Mouse (Mus musculus) effector memory CD4-positive, alpha-beta T cell, adult 5 months (primary cell): Measurements from ENCODE around the gene P2ry4. TPM values are rescaled to one million over a fixed set of nuclear protein-coding genes. Genes with fewer than 3 reads are reported as not detected.

Experiments
- polyA plus RNA-seq: library from polyadenylated mRNA; unstranded; fragments of 100-300 nt; shearing (Covaris generic); gene quantifications from one replicate; pipeline ENCODE4 v1.2.1, GENCODE M21; 2017

The P2ry4 gene
- not detected for polyA plus RNA-seq

GRCm38 (mm10) chrX:100594791-100595190 lies at the start of gene P2ry4:
Gene P2ry4, minus strand, starts transcription at chrX:100594869.

GRCm38 (mm10) chrX:100625802-100626793 lies 31.4 kb upstream of the P2ry4 start, which contains the start of gene Pdzd11:
Gene Pdzd11, minus strand, starts transcription at chrX:100626568.

GRCm38 (mm10) chrX:100625546-100625801 lies 30.8 kb upstream of the P2ry4 start, which contains the start of gene Kif4:
Gene Kif4, plus strand, starts transcription at chrX:100625737.

GRCm38 (mm10) chrX:100605314-100605713 lies 10.6 kb upstream of the P2ry4 start, which contains the start of gene Arr3:
Gene Arr3, plus strand, starts transcription at chrX:100605497.

GRCm38 (mm10) chrX:100571951-100572350 lies 22.7 kb downstream of the P2ry4 start, which contains the start of gene Awat1:
Gene Awat1, plus strand, starts transcription at chrX:100572251.

Other genes with a start within 250 kb of the P2ry4 start
- not detected for gene Otud6a, start 165.9 kb downstream of the P2ry4 start, polyA plus RNA-seq
- gene Awat2, start 152.2 kb downstream of the P2ry4 start, polyA plus RNA-seq = 0.37 TPM
- gene Igbp1, start 100.6 kb downstream of the P2ry4 start, polyA plus RNA-seq = 29.1 TPM
- not detected for gene Dgat2l6, start 70.0 kb downstream of the P2ry4 start, polyA plus RNA-seq
- gene Awat1, start 22.6 kb downstream of the P2ry4 start, polyA plus RNA-seq = not detected
- gene Arr3, start 10.6 kb upstream of the P2ry4 start, polyA plus RNA-seq = not detected
- gene Kif4, start 30.9 kb upstream of the P2ry4 start, polyA plus RNA-seq = 0.17 TPM
- gene Pdzd11, start 31.7 kb upstream of the P2ry4 start, polyA plus RNA-seq = 22.1 TPM
- not detected for gene Gdpd2, start 135.0 kb upstream of the P2ry4 start, polyA plus RNA-seq
- 6.5 TPM for gene Dlg3, start 172.9 kb upstream of the P2ry4 start, polyA plus RNA-seq